Mouse (Mus musculus) left cerebral cortex, postnatal 10 days (tissue): ENCODE measurements around the gene P3h3. TPM values are rescaled to one million over a fixed set of nuclear protein-coding genes. Genes with fewer than 3 reads are reported as not detected.

Experiments
- DNase-seq, 2 experiments: peaks; one replicate each; pipeline ENCODE4 v3.0.0; 2021 to 2022; ENCODE audit warnings: low spot score in 2 of 2, mixed read lengths in 1 of 2; ENCODE audit errors: extremely low spot score in 1 of 2
- intact Hi-C: fragments of 180-260 bp; cut with DNase I; formaldehyde crosslinking; loops from one replicate; pipeline ENCODE4 v1.15.1; 2025
- total RNA-seq, 2 experiments: library from RNA; stranded (reverse); gene quantifications; 2 replicates each; pipeline ENCODE4 v1.2.3; 2021

The P3h3 gene
- total RNA-seq, 2 experiments from 2014 or later: 30.7 to 32.5 TPM

GRCm38 (mm10) chr6:124879390-124879789, 21.8 kb upstream of the P3h3 start:
- intact Hi-C loops: no loop called here
- DNase-seq: no peak

- intact Hi-C loops: no loop called here
- DNase-seq: no peak
Observed at GRCm38 (mm10) chr6:124874348-124874747, 16.8 kb upstream of the P3h3 start.

- intact Hi-C loops: no loop called here
- no peak for DNase-seq
Observed at GRCm38 (mm10) chr6:124866560-124866959, 9.0 kb upstream of the P3h3 start.

GRCm38 (mm10) chr6:124865766-124866362, 8.3 kb upstream of the P3h3 start:
- intact Hi-C loops: no loop called here
- no peak for DNase-seq

GRCm38 (mm10) chr6:124863658-124864298, 6.2 kb upstream of the P3h3 start, which contains the start of gene Gpr162:
TSS of gene Gpr162 (minus strand) at chr6:124863983.
- peak; percentile 76 to 87 for DNase-seq
- intact Hi-C loops: loop anchor here (2.0 kb wide), 1 partner anchor 41 kb away; no protein-coding TSS in a partner anchor

GRCm38 (mm10) chr6:124863125-124863657, 5.6 kb upstream of the P3h3 start:
- intact Hi-C loops: loop anchor here (2.0 kb wide), 1 partner anchor 42 kb away; no protein-coding TSS in a partner anchor

GRCm38 (mm10) chr6:124862406-124863124, 5.0 kb upstream of the P3h3 start:
- DNase-seq: no peak
- intact Hi-C loops: loop anchor here (2.0 kb wide), 1 partner anchor 42 kb away; no protein-coding TSS in a partner anchor

More at GRCm38 (mm10) chr6:124863125-124863657, 5.6 kb upstream of the P3h3 start:
- DNase-seq: peak in 1 of 2 experiments; percentile 50

- DNase-seq: peak in 1 of 2 experiments; percentile 43
- intact Hi-C loops: loop anchor here (2.0 kb wide), 2 partner anchors 43 to 55 kb away; no protein-coding TSS in a partner anchor
Observed at GRCm38 (mm10) chr6:124861802-124862201, 4.2 kb upstream of the P3h3 start.

GRCm38 (mm10) chr6:124861266-124861665, 3.7 kb upstream of the P3h3 start:
- intact Hi-C loops: loop anchor here (2.0 kb wide), 1 partner anchor 56 kb away; no protein-coding TSS in a partner anchor
- no peak for DNase-seq

- intact Hi-C loops: loop anchor here (2.0 kb wide), 1 partner anchor 56 kb away; no protein-coding TSS in a partner anchor
- no peak for DNase-seq
Observed at GRCm38 (mm10) chr6:124860511-124860910, 3.0 kb upstream of the P3h3 start.

GRCm38 (mm10) chr6:124859725-124860124, 2.2 kb upstream of the P3h3 start:
- DNase-seq: peak; percentile 79 to 91
- intact Hi-C loops: loop anchor here (2.0 to 10.0 kb wide), 2 partner anchors 57 to 225 kb away; no protein-coding TSS in a partner anchor

GRCm38 (mm10) chr6:124858561-124859318, 1.2 kb upstream of the P3h3 start:
- intact Hi-C loops: loop anchor here (10.0 kb wide), 1 partner anchor 226 kb away; no protein-coding TSS in a partner anchor

GRCm38 (mm10) chr6:124857840-124858530, 433 bp upstream of the P3h3 start:
- no peak for DNase-seq
- intact Hi-C loops: loop anchor here (10.0 kb wide), 1 partner anchor 227 kb away; no protein-coding TSS in a partner anchor

More at GRCm38 (mm10) chr6:124858561-124859318, 1.2 kb upstream of the P3h3 start:
- DNase-seq: no peak

GRCm38 (mm10) chr6:124856321-124856720, 1.2 kb downstream of the P3h3 start:
- intact Hi-C loops: loop anchor here (10.0 kb wide), 1 partner anchor 228 kb away; no protein-coding TSS in a partner anchor
- peak; percentile 67 to 74 for DNase-seq

- intact Hi-C loops: loop anchor here (10.0 kb wide), 1 partner anchor 230 kb away; no protein-coding TSS in a partner anchor
- no peak for DNase-seq
Observed at GRCm38 (mm10) chr6:124854647-124855046, 2.9 kb downstream of the P3h3 start.

- DNase-seq: no peak
- intact Hi-C loops: loop anchor here (10.0 kb wide), 1 partner anchor 234 kb away; no protein-coding TSS in a partner anchor
Observed at GRCm38 (mm10) chr6:124850535-124850934, 7.0 kb downstream of the P3h3 start.

GRCm38 (mm10) chr6:124847305-124847704, 10.2 kb downstream of the P3h3 start:
- intact Hi-C loops: no loop called here
- DNase-seq: peak; percentile 90 to 92
